Mouse (Mus musculus) small intestine, adult 2 months (tissue): ENCODE data around the gene Prrt3. TPM values are rescaled to one million over a fixed set of nuclear protein-coding genes. Genes with fewer than 3 reads are reported as not detected.

Source experiments
- H3K27ac ChIP-seq: fragments of 200-500 bp; 2 replicates; pipeline ENCODE4 v1.5.1; 2012; ENCODE audit warnings: low read depth, low read length, control low read depth, inconsistent platforms; ENCODE audit not compliant: insufficient read depth
- H3K27me3 ChIP-seq: fragments of 200-500 bp; 2 replicates; pipeline ENCODE4 v1.6.1; 2012; ENCODE audit warnings: mild to moderate bottlenecking, moderate library complexity, low read length, inconsistent platforms; ENCODE audit not compliant: control insufficient read depth, insufficient read depth
- H3K36me3 ChIP-seq: fragments of 200-500 bp; 2 replicates; pipeline ENCODE4 v1.6.1; 2012; ENCODE audit warnings: mild to moderate bottlenecking, low read length, control low read depth, inconsistent platforms; ENCODE audit not compliant: control insufficient read depth, insufficient read depth
- H3K4me1 ChIP-seq: fragments of 200-500 bp; 2 replicates; pipeline ENCODE4 v1.6.1; 2012; ENCODE audit warnings: low read length, inconsistent platforms, mixed read lengths; ENCODE audit not compliant: control insufficient read depth, insufficient read depth, insufficient read length
- H3K4me3 ChIP-seq: fragments of 200-500 bp; 2 replicates; pipeline ENCODE4 v1.5.1; 2012; ENCODE audit warnings: low read depth, mild to moderate bottlenecking, control low read depth, inconsistent platforms, low read length, moderate library complexity
- CTCF ChIP-seq: fragments of 200-500 bp; IDR thresholded peaks from 2 replicates; pipeline ENCODE4 v1.5.1; 2012; ENCODE audit warnings: low read depth, mild to moderate bottlenecking, control low read depth, inconsistent platforms, low read length, moderate library complexity, mixed read lengths; ENCODE audit not compliant: insufficient replicate concordance, insufficient read length; ENCODE audit errors: extremely low read depth
- POLR2A ChIP-seq: fragments of 200-500 bp; IDR thresholded peaks from 2 replicates; pipeline ENCODE4 v1.6.1; 2012; ENCODE audit warnings: low read depth, mild to moderate bottlenecking, control low read depth, inconsistent platforms, low read length, moderate library complexity
- WGBS: fragments of 180-500 bp; shearing (Covaris S2); methylation state at CpG from one replicate; pipeline ENCODE4 v1.1.7; 2018; 5-methylcytosine and 5-hydroxymethylcytosine counted together
- polyA plus RNA-seq: library from polyadenylated mRNA; depleted of rRNA; stranded (reverse); fragments of >200 nt; gene quantifications from 2 replicates; pipeline ENCODE4 v1.2.3, GENCODE M21; 2012; rRNA removed

The Prrt3 gene
- polyA plus RNA-seq, 1 experiment, result 0.05 TPM

DNA sequence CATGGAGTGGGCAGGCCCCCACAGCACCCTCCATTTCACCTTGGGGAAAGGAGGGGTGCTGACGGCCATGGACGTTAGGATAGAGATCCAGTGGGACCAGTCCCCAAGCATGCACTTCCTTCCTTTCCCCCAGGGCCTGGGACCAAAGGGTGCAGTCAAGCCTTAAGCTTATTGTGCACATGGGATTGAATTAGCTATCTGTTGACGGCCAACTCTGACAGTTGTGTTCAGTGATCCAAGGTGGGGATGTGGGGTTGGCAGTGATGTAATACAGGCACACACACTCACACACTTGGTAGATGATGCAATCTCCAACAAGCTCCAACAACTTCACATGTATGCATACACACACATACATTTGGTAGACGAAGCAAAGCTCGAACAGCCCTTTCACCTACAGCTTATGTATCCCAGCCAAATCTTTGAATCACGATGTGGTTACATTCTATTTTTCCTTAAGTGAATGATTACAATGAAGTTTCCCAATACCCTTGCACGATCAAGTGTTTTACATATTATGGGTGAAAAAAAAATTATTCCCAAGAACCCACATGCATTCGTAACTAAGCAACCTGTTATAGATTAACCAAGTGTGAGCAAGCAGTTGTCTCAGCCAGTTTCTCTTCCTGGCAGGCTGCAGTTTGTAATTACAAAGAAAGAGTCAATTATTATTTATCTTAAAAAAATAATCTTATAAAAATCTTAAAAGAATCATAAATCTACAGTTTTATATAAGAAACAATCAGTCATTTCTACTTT, 57.3 kb downstream of the Prrt3 start:
- Histone ChIP-seq H3K36me3 (peaks cover 19% of the 10 kb centered on the region), H3K27ac (no peak overlapping the region), H3K4me1 (peaks cover 7% of the 10 kb centered on the region; the same call in 1 of the 2 replicates), H3K4me3 (no peak overlapping the region), H3K27me3 (no peaks in the 10 kb centered on the region)
- TF ChIP-seq POLR2A, result no peak
- TF ChIP-seq CTCF, result no peak
- WGBS, result 29% methylated on average over 8 of the region's 8 CpGs

Other genes starting within 250 kb of the Prrt3 start
- gene Cpne9, start 219.6 kb downstream of the Prrt3 start, polyA plus RNA-seq, result not detected in 2 replicates
- gene Brpf1, start 194.8 kb downstream of the Prrt3 start, polyA plus RNA-seq, result 7.4 and 12.9 TPM in 2 replicates
- gene Ogg1, start 175.0 kb downstream of the Prrt3 start, polyA plus RNA-seq, result 7.9 and 10.9 TPM in 2 replicates
- gene Camk1, start 157.9 kb downstream of the Prrt3 start, polyA plus RNA-seq, result 16.6 and 19.2 TPM in 2 replicates
- 10.9 and 24.5 TPM in 2 replicates for gene Tada3, start 124.0 kb downstream of the Prrt3 start, polyA plus RNA-seq
- gene Arpc4, start 123.8 kb downstream of the Prrt3 start, polyA plus RNA-seq, result 45.9 and 96.0 TPM in 2 replicates
- 5.9 and 14.9 TPM in 2 replicates for gene Ttll3, start 112.7 kb downstream of the Prrt3 start, polyA plus RNA-seq
- gene Rpusd3, start 82.6 kb downstream of the Prrt3 start, polyA plus RNA-seq, result 25.8 and 71.6 TPM in 2 replicates
- 156 and 346 TPM in 2 replicates for gene Cidec, start 66.2 kb downstream of the Prrt3 start, polyA plus RNA-seq
- 36.9 and 39.4 TPM in 2 replicates for gene Jagn1, start 59.4 kb downstream of the Prrt3 start, polyA plus RNA-seq
- 6.8 and 11.4 TPM in 2 replicates for gene Il17re, start 43.4 kb downstream of the Prrt3 start, polyA plus RNA-seq
- gene Il17rc, start 30.5 kb downstream of the Prrt3 start, polyA plus RNA-seq, result 189 and 786 TPM in 2 replicates
- gene Creld1, start 18.6 kb downstream of the Prrt3 start, polyA plus RNA-seq, result 5.7 and 6.6 TPM in 2 replicates
- gene Emc3, start 29.7 kb upstream of the Prrt3 start, polyA plus RNA-seq, result 13.9 and 19.7 TPM in 2 replicates
- 0.93 and 1.2 TPM in 2 replicates for gene Fancd2, start 29.8 kb upstream of the Prrt3 start, polyA plus RNA-seq
- not detected in 2 replicates for gene Fancd2os, start 98.8 kb upstream of the Prrt3 start, polyA plus RNA-seq
- 36.4 and 71.2 TPM in 2 replicates for gene Brk1, start 102.8 kb upstream of the Prrt3 start, polyA plus RNA-seq
- gene Vhl, start 122.0 kb upstream of the Prrt3 start, polyA plus RNA-seq, result 6.0 and 7.8 TPM in 2 replicates
- gene Irak2, start 136.5 kb upstream of the Prrt3 start, polyA plus RNA-seq, result 35.4 and 97.6 TPM in 2 replicates
- gene Tatdn2, start 195.1 kb upstream of the Prrt3 start, polyA plus RNA-seq, result 11.3 and 16.6 TPM in 2 replicates
- gene Ghrl, start 217.9 kb upstream of the Prrt3 start, polyA plus RNA-seq, result 14.0 and 50.2 TPM in 2 replicates
- gene Sec13, start 238.8 kb upstream of the Prrt3 start, polyA plus RNA-seq, result 168 and 249 TPM in 2 replicates